ENCODE assay signal across 9 mouse cellular contexts in the genomic region with DNA sequence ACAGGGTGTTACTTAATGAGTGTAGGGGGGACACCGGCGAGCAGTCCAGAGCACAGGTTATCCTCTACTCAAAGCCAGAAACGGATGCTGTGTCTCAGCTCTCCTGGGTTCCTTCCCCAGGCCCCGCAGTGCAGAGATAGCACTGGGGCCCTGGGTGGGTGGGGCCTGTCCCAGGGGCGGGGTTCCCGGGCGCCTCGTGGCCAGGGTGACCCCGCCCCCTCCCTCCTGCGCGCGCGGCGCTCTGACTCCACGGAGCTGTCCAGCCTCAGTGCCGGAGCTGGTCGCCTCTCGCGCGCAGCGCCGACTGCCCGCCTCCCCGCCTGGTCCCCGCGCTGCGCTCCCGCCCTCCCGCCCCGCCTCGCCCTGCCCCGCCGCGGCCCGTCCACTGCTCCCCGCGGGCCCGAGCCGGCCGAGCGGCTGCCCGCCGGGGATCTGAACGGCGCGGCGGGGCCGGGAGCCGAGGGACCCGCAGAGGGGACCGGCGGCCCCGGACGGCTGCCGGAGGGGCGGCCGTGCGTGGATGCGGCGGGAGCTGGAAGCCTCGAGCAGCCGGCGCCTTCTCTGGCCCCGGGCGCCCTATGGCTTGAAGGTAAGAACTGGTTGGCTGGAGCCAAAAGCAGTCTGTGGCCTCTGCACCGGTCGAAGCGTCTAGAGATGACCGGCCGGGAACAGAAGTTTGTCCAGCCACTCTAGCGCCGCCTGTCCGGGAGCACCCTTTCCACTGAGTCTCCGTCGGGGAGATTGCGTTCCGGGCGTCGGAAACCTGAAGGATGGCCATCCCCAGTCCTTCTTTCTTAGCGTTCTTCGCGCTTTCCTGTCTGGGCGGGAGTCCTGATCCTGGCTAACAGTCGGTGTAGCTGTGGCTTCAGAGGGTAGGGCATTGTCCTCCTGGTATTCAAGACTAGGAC. TPM values are rescaled to one million over a fixed set of nuclear protein-coding genes. Genes with fewer than 3 reads are reported as not detected.
DNase-seq lines count a peak whose midpoint lies in the region; ATAC-seq and TF ChIP-seq lines count a peak whose summit lies in the region.
"Had no signal": no experiment of that assay in that cellular context is flagged by ENCODE, and none has a peak within 500 bp of the region (broad histone marks: within the 10 kb centered on the region; RNA-seq: fewer than 3 reads in every experiment).

A gene (plus strand): TSS at position 492 of the 908 bp plus-strand sequence.

- peak; percentile 37; the same call in 1 of the 2 replicates for ATAC-seq in heart, embryonic 13.5 days (ENCODE audit: extremely low read depth, insufficient number of reproducible peaks, low FRiP score, low TSS enrichment)
- ATAC-seq in limb, embryonic 13.5 days (ENCODE audit: low FRiP score, low read depth): peak; percentile 69

- H3K27ac ChIP-seq in heart, embryonic 13.5 days (replicated peaks): no peak within 1 kb of the TSS
- H3K27ac ChIP-seq in limb, embryonic 13.5 days: no peak within 1 kb of the TSS

- peaks cover 64% of the 10 kb centered on the region for H3K27me3 ChIP-seq in heart, embryonic 13.5 days (replicated peaks)
- peaks cover 63% of the 10 kb centered on the region for H3K27me3 ChIP-seq in limb, embryonic 13.5 days

- H3K9me3 ChIP-seq in heart, embryonic 13.5 days: no peaks in the 10 kb centered on the region
- no peaks in the 10 kb centered on the region for H3K9me3 ChIP-seq in limb, embryonic 13.5 days

- no peaks in the 10 kb centered on the region for H3K36me3 ChIP-seq in heart, embryonic 13.5 days
- no peaks in the 10 kb centered on the region for H3K36me3 ChIP-seq in limb, embryonic 13.5 days

- TF ChIP-seq POLR2A in lung, adult 2 months (IDR thresholded peaks at IDR 0.05; ENCODE audit: borderline replicate concordance, extremely low read depth, low read depth, low read length): no peak

- no peak within 1 kb of the TSS for H3K9ac ChIP-seq in heart, embryonic 13.5 days
- H3K9ac ChIP-seq in limb, embryonic 13.5 days: no peak within 1 kb of the TSS

- H3K4me3 ChIP-seq in lung, adult 2 months (replicated peaks; ENCODE audit: extremely low read depth, low read depth, low read length): no peak within 1 kb of the TSS
- peak within 1 kb of the TSS; percentile 41 for H3K4me3 ChIP-seq in heart, embryonic 13.5 days
- H3K4me3 ChIP-seq in limb, embryonic 13.5 days: peak within 1 kb of the TSS; percentile 37

- WGBS in lung, adult 2 months: 4% methylated on average over 82 of the region's 84 CpGs
- WGBS in heart, embryonic 13.5 days: 2% methylated on average over 78 of the region's 84 CpGs
- 1% methylated on average over 64 of the region's 84 CpGs for WGBS in limb, embryonic 13.5 days

- no peaks in the 10 kb centered on the region for H3K4me1 ChIP-seq in lung, adult 2 months (ENCODE audit: control insufficient read depth, insufficient read depth, low read length)
- peaks cover 5% of the 10 kb centered on the region for H3K4me1 ChIP-seq in heart, embryonic 13.5 days
- H3K4me1 ChIP-seq in limb, embryonic 13.5 days: peaks cover 6% of the 10 kb centered on the region

- no peak for TF ChIP-seq CTCF in lung, adult 2 months (IDR thresholded peaks at IDR 0.05; ENCODE audit: insufficient read depth, low read length)

- peak; percentile 10 to 16 for DNase-seq in lung, adult 18-20 months
- no peak for DNase-seq in lung, adult 2 months
- DNase-seq in cerebellum, postnatal 10 days: peak; percentile 62 to 73
- peak; percentile 62 for DNase-seq in neural tube, embryonic 10.5 days (ENCODE audit: extremely low spot score, low spot score)
- DNase-seq in spleen, postnatal 4 days (ENCODE audit: low spot score in 2 of 2): no peak
- DNase-seq in T-cell, adult 2 months (ENCODE audit: low spot score): no peak

- peak within 1 kb of the TSS; percentile 69 for H3K4me2 ChIP-seq in heart, embryonic 13.5 days
- peak within 1 kb of the TSS; percentile 67 for H3K4me2 ChIP-seq in limb, embryonic 13.5 days (replicated peaks)

RNA-seq across cellular contexts. Expression of the gene that starts here (rescaled TPM):
- polyA plus RNA-seq in lung, adult 2 months (2012; rRNA removed): 0.12 TPM in 1 of 2 replicates, not detected in the other
- polyA plus RNA-seq in heart, embryonic 13.5 days (2015; fragmentation: Nextera tagmentation; extraction: Ambion mirVana): 0.07 TPM in 1 of 2 replicates, not detected in the other
- polyA plus RNA-seq in limb, embryonic 13.5 days (2015; fragmentation: Nextera tagmentation; extraction: Ambion mirVana): not detected in 2 replicates
- polyA plus RNA-seq: liver, adult 2 months had no signal

Comparison
In these comparisons a context has a peak if more than half of its experiments do, and no peak if none do; other contexts are left out.
1. DNase-seq: peak in lung, adult 18-20 months (2 of 2), cerebellum, postnatal 10 days (2 of 2) and neural tube, embryonic 10.5 days (single experiment); none in lung, adult 2 months (single experiment), spleen, postnatal 4 days (0 of 2) and T-cell, adult 2 months (single experiment).
2. Peak in ATAC-seq, H3K4me3 ChIP-seq and H3K4me2 ChIP-seq in heart, embryonic 13.5 days; RNA of the gene not detected or under 1 TPM.
3. Peak in ATAC-seq, H3K4me3 ChIP-seq and H3K4me2 ChIP-seq in limb, embryonic 13.5 days; RNA of the gene not detected or under 1 TPM.